Mouse (Mus musculus) ZHBTc4 (cell line): Measurements from ENCODE around the gene Krtap1-4.
"Not testable (repeated sequence)": the region's sequence is repeated elsewhere in the genome, so short reads cannot be mapped to it uniquely, and the experiment has no call there.

ENCODE experiments used
- DNase-seq: peaks from one replicate; pipeline ENCODE4 v3.0.0-alpha.2; 2011; ENCODE audit warnings: low read depth, low spot score

The Krtap1-4 gene

GRCm38 (mm10) chr11:99583245-99583704 is at the start of gene Krtap1-4:
Gene Krtap1-4 (minus strand): TSS chr11:99583654.
- DNase-seq: no peak

- DNase-seq: no peak
These were observed 47.4 kb upstream of the Krtap1-4 start for GRCm38 (mm10) chr11:99630890-99631289.

- DNase-seq: no peak
These were observed 44.7 kb upstream of the Krtap1-4 start, which contains the start of gene Krtap4-1 for GRCm38 (mm10) chr11:99628138-99628537. Gene Krtap4-1 (minus strand): TSS chr11:99628238.

- no peak for DNase-seq
These were observed 36.9 kb upstream of the Krtap1-4 start, which contains the start of gene Gm11562 for GRCm38 (mm10) chr11:99620335-99620734. Gene Gm11562 (minus strand): TSS chr11:99620435.

DNA sequence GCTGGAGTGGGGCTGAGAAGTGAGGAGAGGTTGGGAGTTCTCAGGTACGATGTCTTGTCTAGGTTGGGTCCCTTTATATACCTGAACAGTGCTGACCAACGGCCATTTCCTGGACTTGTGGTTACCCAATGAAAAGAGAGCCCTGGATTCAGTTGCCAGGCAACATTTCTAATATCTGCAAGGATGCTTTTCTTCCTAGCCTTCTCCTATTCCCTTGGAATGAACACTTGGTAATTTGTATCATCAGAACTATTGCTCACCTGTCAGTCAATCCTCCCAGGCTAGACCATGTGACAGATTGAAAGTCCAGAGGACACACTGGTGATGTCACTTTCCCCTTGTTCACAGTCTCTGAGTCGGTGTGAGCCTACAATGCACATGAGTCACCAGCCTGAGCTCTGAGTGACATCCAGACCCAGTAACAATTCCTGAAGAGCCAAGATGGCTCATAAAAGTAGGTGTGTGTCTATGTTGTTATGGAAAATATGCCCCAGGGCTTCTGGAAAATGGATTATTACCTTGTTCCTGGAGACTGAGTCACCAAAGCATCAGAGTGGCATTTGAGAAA is 31.4 kb upstream of the Krtap1-4 start, which contains the start of gene Krtap2-4:
Krtap2-4 (minus strand) TSS at position 51 of the 568 bp plus-strand sequence.
- no peak for DNase-seq

- not testable (repeated sequence) for DNase-seq
These were observed 26.6 kb upstream of the Krtap1-4 start, which contains the start of gene Gm11937 for GRCm38 (mm10) chr11:99610089-99610488. Gene Gm11937 (minus strand): TSS chr11:99610189.

- no peak for DNase-seq
These were observed 25.7 kb upstream of the Krtap1-4 start for GRCm38 (mm10) chr11:99609126-99609525.

GRCm38 (mm10) chr11:99603208-99603607 is 19.8 kb upstream of the Krtap1-4 start, which contains the start of gene Gm11938:
Gene Gm11938 (minus strand): TSS chr11:99603308.
- DNase-seq: not testable (repeated sequence)

DNA sequence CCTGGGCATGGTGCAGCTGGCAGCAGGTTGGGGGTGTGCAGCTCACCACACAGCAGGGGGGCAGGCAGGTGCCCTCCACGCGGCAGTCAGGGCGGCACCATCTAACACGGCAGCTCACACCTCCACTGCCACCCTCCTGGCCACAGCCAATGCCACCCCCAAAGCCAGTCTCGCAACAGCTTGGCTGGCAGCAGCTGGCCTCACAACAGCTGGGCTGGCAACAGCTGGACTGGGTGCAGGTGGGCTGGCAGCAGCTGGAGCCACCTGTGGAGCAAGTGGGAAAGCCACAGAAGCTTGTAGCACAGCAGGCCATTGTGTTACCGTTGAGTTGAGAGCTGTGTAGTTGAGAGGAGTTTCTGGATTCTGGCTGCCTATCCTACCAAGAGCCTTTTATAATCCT is 14.3 kb upstream of the Krtap1-4 start, which contains the start of gene Krtap9-3:
Krtap9-3 (minus strand) TSS at position 364 of the 400 bp plus-strand sequence.
- not testable (repeated sequence) for DNase-seq

- no peak for DNase-seq
These were observed 7.5 kb upstream of the Krtap1-4 start, which contains the start of gene Krtap1-3 for GRCm38 (mm10) chr11:99590981-99591380. Gene Krtap1-3 (minus strand): TSS chr11:99591339.

DNA sequence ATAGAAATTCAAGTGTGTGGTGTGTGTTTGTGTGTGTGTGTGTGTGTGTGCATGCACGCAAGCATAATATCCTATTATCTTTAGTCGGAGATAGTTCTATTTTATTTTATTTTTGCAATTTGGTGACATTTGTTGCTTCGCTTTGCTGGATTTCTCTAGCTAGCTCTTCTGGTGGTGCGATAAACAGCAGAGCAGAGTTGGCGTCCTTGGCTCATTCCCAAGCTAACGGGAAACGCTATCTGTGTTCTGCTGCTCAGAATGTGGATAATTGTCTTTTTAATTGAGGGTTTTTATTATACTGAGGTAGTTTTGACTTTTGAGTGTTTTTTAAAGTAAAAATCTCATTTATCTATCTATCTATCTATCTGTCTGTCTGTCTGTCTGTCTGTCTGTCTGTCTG is 1.6 kb upstream of the Krtap1-4 start:
- no peak for DNase-seq

DNA sequence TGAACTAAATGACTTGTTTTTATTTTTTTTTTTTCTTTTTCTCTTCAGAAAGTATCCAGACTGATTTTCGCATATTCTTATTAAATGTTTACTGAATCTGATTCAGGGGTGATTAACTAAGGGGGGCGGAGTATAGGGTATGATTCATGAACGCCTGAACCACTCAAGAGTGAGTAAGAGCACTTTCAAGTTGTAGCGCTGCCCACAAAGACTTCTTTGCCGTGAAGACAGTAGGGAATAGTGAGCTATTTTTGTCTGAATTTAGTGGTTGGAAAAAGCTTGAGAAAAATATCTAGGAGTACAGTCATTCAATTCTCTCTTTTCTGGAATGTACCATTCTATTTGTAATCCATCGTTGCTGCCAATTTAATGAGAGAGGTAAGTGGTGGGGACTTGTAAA is 1.9 kb downstream of the Krtap1-4 start:
- DNase-seq: no peak

DNA sequence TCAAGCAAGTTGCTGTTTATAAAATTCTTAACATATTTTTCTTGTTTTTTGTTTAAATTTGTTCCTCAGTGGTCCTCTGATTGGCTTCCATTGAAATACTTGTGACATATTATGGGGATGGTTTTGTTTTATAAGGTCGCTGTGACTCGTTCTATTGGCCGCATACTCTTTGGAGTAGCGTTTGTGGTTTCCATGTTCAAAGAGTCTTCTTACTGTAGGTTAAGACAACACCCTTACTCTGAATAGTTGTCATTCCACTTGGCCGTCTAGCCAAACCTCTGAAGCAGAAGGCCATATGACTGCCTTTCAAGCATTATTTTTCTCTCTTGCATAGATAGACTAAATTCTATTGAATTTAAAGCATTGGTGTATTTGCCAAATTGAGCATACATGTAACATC is 2.4 kb downstream of the Krtap1-4 start:
- no peak for DNase-seq

- no peak for DNase-seq
These were observed 2.8 kb downstream of the Krtap1-4 start, which contains the start of gene Krtap1-5 for GRCm38 (mm10) chr11:99580636-99581035. Gene Krtap1-5 (minus strand): TSS chr11:99581016.

- peak; percentile 79 for DNase-seq
These were observed 9.3 kb downstream of the Krtap1-4 start for GRCm38 (mm10) chr11:99574106-99574505.

GRCm38 (mm10) chr11:99573164-99573563 is 10.3 kb downstream of the Krtap1-4 start:
- no peak for DNase-seq

DNA sequence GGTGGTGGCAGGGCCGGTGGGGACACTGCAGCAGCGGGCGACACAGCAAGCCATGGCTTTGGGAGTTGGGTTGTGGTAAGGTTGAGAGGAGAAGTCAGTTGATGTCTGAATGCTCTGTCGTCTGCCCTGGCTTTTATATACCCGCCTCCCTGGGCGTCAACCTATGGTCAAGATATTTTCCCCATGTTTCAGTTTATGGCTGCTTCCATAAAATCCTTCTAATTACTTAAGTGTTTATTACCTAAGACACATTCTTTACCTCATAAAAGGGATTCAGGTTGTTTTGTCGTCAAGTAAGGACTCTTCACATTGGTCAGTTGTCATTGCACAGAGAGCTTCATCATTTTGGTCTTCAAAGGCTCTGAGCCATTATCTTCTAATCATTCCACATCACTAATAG is 16.9 kb downstream of the Krtap1-4 start, which contains the start of gene Krtap3-1:
Krtap3-1 (minus strand) TSS at position 101 of the 400 bp plus-strand sequence.
- DNase-seq: no peak

- no peak for DNase-seq
These were observed 20.9 kb downstream of the Krtap1-4 start for GRCm38 (mm10) chr11:99562580-99562979.

DNA sequence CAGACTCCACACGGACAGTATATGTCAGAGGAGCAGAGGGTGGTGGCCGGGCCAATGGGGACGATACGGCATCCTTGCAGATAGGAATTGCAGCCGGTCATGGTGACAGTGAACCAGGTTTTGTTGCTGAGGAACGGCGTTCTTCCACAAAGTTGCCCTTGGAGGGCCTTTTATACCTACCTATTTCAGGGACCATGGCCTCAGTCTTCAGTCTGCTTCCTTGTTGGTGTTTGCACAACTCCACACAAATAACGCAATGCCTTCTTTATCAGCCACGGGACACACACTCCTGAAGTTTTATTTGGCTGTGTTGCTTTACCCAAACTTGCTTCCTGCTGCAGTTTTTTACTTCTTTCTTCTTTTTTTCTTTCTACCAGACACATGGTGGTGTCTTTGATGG is 24.1 kb downstream of the Krtap1-4 start, which contains the start of gene Gm11939:
Gm11939 (minus strand) TSS at position 101 of the 400 bp plus-strand sequence.
- no peak for DNase-seq

GRCm38 (mm10) chr11:99557976-99558745 is 25.3 kb downstream of the Krtap1-4 start:
- DNase-seq: no peak

DNA sequence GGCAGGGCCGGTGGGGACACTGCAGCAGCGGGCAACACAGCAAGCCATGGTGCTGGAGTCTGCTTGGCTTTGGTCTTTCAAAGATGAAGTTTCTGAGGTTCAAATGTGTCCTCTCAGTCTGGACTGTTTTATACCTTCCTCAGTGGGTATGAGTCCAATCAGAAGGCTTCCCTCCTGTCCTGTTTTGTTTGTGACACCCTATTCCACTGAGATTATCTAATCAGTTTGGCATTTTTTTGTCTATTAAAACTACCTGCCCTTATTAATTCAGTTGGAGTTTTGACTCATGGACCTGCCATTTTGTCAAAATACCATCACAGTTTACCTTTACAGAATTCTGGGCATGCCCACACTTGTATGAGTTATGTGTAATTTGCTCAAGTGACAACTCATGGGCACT is 26.7 kb downstream of the Krtap1-4 start, which contains the start of gene Krtap3-2:
Krtap3-2 (minus strand) TSS at position 101 of the 400 bp plus-strand sequence.
- no peak for DNase-seq

DNA sequence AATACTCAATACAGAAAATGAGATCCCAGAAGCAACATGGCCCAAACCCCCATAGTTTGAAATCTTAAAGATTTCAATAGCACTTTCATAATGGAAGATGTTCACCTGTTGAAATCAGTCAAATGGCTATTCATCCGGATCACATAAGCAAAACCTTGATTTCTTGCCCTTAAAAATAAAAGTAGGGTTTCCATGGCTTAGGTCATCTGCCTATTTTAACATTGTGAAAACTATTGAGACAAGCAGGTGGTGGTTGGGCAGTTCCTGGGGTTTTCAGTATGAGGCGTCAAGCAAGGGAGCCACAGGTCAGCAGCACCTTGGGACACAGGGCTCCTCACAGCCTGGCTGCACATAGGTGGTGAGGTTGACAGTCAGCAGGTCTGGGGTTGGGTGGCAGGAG is 27.3 kb downstream of the Krtap1-4 start:
- no peak for DNase-seq
